Mouse (Mus musculus) liver, adult 2 months (tissue): ENCODE measurements around the gene Ror1. TPM values are rescaled to one million over a fixed set of nuclear protein-coding genes. Genes with fewer than 3 reads are reported as not detected.

Experiments used
- DNase-seq: peaks from one replicate; pipeline ENCODE4 v3.0.0-alpha.2; 2011; ENCODE audit warnings: low read depth, low spot score; ENCODE audit errors: extremely low read depth
- H3K27ac ChIP-seq: fragments of 200-500 bp; replicated peaks from 2 replicates; pipeline ENCODE4 v1.5.1; 2012; ENCODE audit warnings: low read depth, mild to moderate bottlenecking, control low read depth, inconsistent platforms, low read length; ENCODE audit not compliant: insufficient read depth
- H3K27me3 ChIP-seq: fragments of 200-500 bp; 2 replicates; pipeline ENCODE4 v1.6.1; 2012; ENCODE audit warnings: mild to moderate bottlenecking, moderate library complexity, low read length, inconsistent platforms; ENCODE audit not compliant: control insufficient read depth, insufficient read depth
- H3K36me3 ChIP-seq: fragments of 200-500 bp; 2 replicates; pipeline ENCODE4 v1.6.1; 2012; ENCODE audit warnings: low read length, inconsistent platforms; ENCODE audit not compliant: control insufficient read depth, insufficient read depth
- H3K4me1 ChIP-seq: fragments of 200-500 bp; 2 replicates; pipeline ENCODE4 v1.6.1; 2011; ENCODE audit warnings: low read length; ENCODE audit not compliant: control insufficient read depth, insufficient read depth
- H3K4me3 ChIP-seq: fragments of 200-500 bp; 2 replicates; pipeline ENCODE4 v1.5.1; 2011; ENCODE audit warnings: low read depth, mild to moderate bottlenecking, control low read depth, low read length, moderate library complexity; ENCODE audit not compliant: insufficient read depth
- H3K79me2 ChIP-seq: fragments of 200-500 bp; 2 replicates; pipeline ENCODE4 v1.6.1; 2012; ENCODE audit warnings: inconsistent platforms, mild to moderate bottlenecking, low read length, moderate library complexity; ENCODE audit not compliant: control insufficient read depth, insufficient read depth
- H3K9ac ChIP-seq: fragments of 200-500 bp; 2 replicates; pipeline ENCODE4 v1.6.1; 2012; ENCODE audit warnings: low read depth, mild to moderate bottlenecking, control low read depth, inconsistent platforms, low read length
- CTCF ChIP-seq: fragments of 200-500 bp; IDR thresholded peaks from 2 replicates; pipeline ENCODE4 v1.5.1; 2011; ENCODE audit warnings: low read depth, low read length, control low read depth
- POLR2A ChIP-seq: fragments of 200-500 bp; IDR thresholded peaks from 2 replicates; pipeline ENCODE4 v1.6.1; 2011; ENCODE audit warnings: low read length, control low read depth; ENCODE audit not compliant: insufficient read depth; ENCODE audit errors: extremely low read depth
- WGBS: fragments of 180-500 bp; shearing (Covaris S2); methylation state at CpG from one replicate; pipeline ENCODE4 v1.1.7; 2018; 5-methylcytosine and 5-hydroxymethylcytosine counted together
- polyA plus RNA-seq: library from polyadenylated mRNA; depleted of rRNA; stranded (reverse); fragments of >200 nt; gene quantifications from 2 replicates; pipeline ENCODE4 v1.2.3, GENCODE M21; 2012
- total RNA-seq: library from RNA; depleted of rRNA; stranded (reverse); fragments of >200 nt; gene quantifications from 2 replicates; pipeline ENCODE4 v1.2.3, GENCODE M21; 2014

The Ror1 gene
- total and polyA plus RNA-seq, 2 experiments = 0.56 to 1.4 TPM

GRCm38 (mm10) chr4:100401581-100402470 is 306.2 kb downstream of the Ror1 start:
- WGBS = 60% methylated on average over 14 of the region's 14 CpGs
- Histone ChIP-seq H3K4me3 (no peak overlapping the region), H3K79me2 (0 out of 2 replicates have a peak, but pooled peaks cover 6% of the 10 kb centered on the region), H3K4me1 (peaks cover 14% of the 10 kb centered on the region), H3K9ac (no peak overlapping the region), H3K36me3 (no peaks in the 10 kb centered on the region), H3K27ac (peak overlapping the region; percentile 75), H3K27me3 (no peaks in the 10 kb centered on the region)
- DNase-seq = peak; percentile 70
- TF ChIP-seq CTCF (no peak), POLR2A (no peak)

GRCm38 (mm10) chr4:100407261-100407874 is 311.8 kb downstream of the Ror1 start:
- WGBS = 35% methylated on average over 9 of the region's 9 CpGs
- peak; percentile 37; the same call in 1 of the 2 replicates for TF ChIP-seq CTCF
- no peak for TF ChIP-seq POLR2A
- H3K4me1 ChIP-seq = no peaks in the 10 kb centered on the region

GRCm38 (mm10) chr4:100409521-100409920 is 313.9 kb downstream of the Ror1 start:
- TF ChIP-seq POLR2A = no peak
- TF ChIP-seq CTCF = no peak
- H3K4me3 ChIP-seq = no peak overlapping the region
- no peak overlapping the region for H3K27ac ChIP-seq
- no peaks in the 10 kb centered on the region for H3K79me2 ChIP-seq
- no peaks in the 10 kb centered on the region; the same call in 1 of the 2 replicates for H3K27me3 ChIP-seq
- no peaks in the 10 kb centered on the region for H3K4me1 ChIP-seq
- H3K9ac ChIP-seq = no peak overlapping the region
- DNase-seq = no peak
- no peaks in the 10 kb centered on the region; the same call in 1 of the 2 replicates for H3K36me3 ChIP-seq
- 74% methylated on average over 8 of the region's 8 CpGs for WGBS

More at GRCm38 (mm10) chr4:100407261-100407874, 311.8 kb downstream of the Ror1 start:
- no peaks in the 10 kb centered on the region; the same call in 1 of the 2 replicates for H3K27me3 ChIP-seq
- H3K27ac ChIP-seq = no peak overlapping the region
- no peaks in the 10 kb centered on the region; the same call in 1 of the 2 replicates for H3K36me3 ChIP-seq
- H3K9ac ChIP-seq = no peak overlapping the region
- H3K4me3 ChIP-seq = no peak overlapping the region
- DNase-seq = peak; percentile 30
- H3K79me2 ChIP-seq = no peaks in the 10 kb centered on the region

GRCm38 (mm10) chr4:100411841-100412539 is 316.4 kb downstream of the Ror1 start:
- H3K27ac ChIP-seq = no peak overlapping the region
- no peak overlapping the region for H3K9ac ChIP-seq
- H3K79me2 ChIP-seq = no peaks in the 10 kb centered on the region
- H3K4me3 ChIP-seq = no peak overlapping the region
- no peaks in the 10 kb centered on the region; the same call in 1 of the 2 replicates for H3K27me3 ChIP-seq
- DNase-seq = no peak
- no peaks in the 10 kb centered on the region for H3K4me1 ChIP-seq
- 82% methylated on average over 13 of the region's 13 CpGs for WGBS
- no peaks in the 10 kb centered on the region; the same call in 1 of the 2 replicates for H3K36me3 ChIP-seq
- TF ChIP-seq POLR2A (no peak), CTCF (no peak)

GRCm38 (mm10) chr4:100422756-100423155 is 327.2 kb downstream of the Ror1 start:
- Histone ChIP-seq H3K79me2 (no peaks in the 10 kb centered on the region), H3K9ac (no peak overlapping the region), H3K36me3 (no peaks in the 10 kb centered on the region), H3K27ac (no peak overlapping the region), H3K4me1 (no peaks in the 10 kb centered on the region), H3K4me3 (no peak overlapping the region), H3K27me3 (no peaks in the 10 kb centered on the region)
- no peak for DNase-seq
- WGBS = 52% methylated on average over 3 of the region's 3 CpGs
- TF ChIP-seq POLR2A (no peak), CTCF (no peak)
